Mouse (Mus musculus) brain, embryonic 14.5 days (tissue): ENCODE results near the gene Plxna2.

Experiments used
- CTCF ChIP-seq: fragments of 200-500 bp; IDR thresholded peaks from 2 replicates; pipeline ENCODE4 v1.5.1; 2012; ENCODE audit warnings: inconsistent platforms, mild to moderate bottlenecking, moderate library complexity, borderline replicate concordance; ENCODE audit not compliant: insufficient read depth, insufficient read length; ENCODE audit errors: extremely low read depth
- POLR2A ChIP-seq: fragments of 200-500 bp; IDR thresholded peaks from 2 replicates; pipeline ENCODE4 v1.6.1; 2012; ENCODE audit warnings: mild to moderate bottlenecking, inconsistent platforms, borderline replicate concordance; ENCODE audit not compliant: poor library complexity, insufficient read depth, insufficient read length, severe bottlenecking; ENCODE audit errors: extremely low read depth

DNA sequence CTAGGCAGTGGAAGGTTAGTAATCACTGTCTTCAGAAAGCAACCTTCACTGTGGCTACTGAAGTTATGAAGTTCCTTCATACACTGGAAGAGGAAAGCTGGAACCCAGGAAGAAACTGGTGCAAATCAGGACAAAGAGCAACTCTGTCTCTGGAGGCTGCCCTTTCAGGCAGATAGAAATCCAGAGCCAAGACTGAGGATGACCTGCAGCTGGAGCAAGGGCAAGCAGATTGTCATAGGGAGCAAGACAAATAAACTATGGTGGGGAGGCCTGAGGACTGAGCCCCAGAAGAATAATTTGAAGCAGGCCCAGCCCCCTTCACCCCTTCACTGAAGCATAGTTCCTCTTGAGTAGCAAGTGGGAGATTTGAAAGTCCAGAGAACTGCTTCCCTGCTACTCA lies 138.0 kb downstream of the Plxna2 start:
- TF ChIP-seq POLR2A (no peak), CTCF (no peak)
